Mouse (Mus musculus): ENCODE measurements around the gene Ildr2.

Gene Ildr2

GRCm38 (mm10) chr1:166253898-166254894 lies at the start of gene Ildr2:
Gene Ildr2 (plus strand): TSS chr1:166254139.
- DNase-seq (ENCODE audit: low read depth, low spot score) = no peak

- DNase-seq (ENCODE audit: low read depth, low spot score) = no peak
Observed at GRCm38 (mm10) chr1:166204171-166204570, 49.8 kb upstream of the Ildr2 start.

GRCm38 (mm10) chr1:166205159-166205558 lies 48.8 kb upstream of the Ildr2 start:
- DNase-seq (ENCODE audit: low read depth, low spot score) = no peak

- no peak for DNase-seq (ENCODE audit: low read depth, low spot score)
Observed at GRCm38 (mm10) chr1:166209371-166209770, 44.6 kb upstream of the Ildr2 start.

- DNase-seq (ENCODE audit: low read depth, low spot score) = no peak
Observed at GRCm38 (mm10) chr1:166214181-166214580, 39.8 kb upstream of the Ildr2 start.

GRCm38 (mm10) chr1:166238315-166238969 lies 15.5 kb upstream of the Ildr2 start, which contains the start of gene Mael:
Gene Mael (minus strand): TSS chr1:166238747.
- DNase-seq (ENCODE audit: low read depth, low spot score) = no peak

- DNase-seq (ENCODE audit: low read depth, low spot score) = no peak
Observed at GRCm38 (mm10) chr1:166244285-166244684, 9.7 kb upstream of the Ildr2 start.

GRCm38 (mm10) chr1:166255091-166255490 lies 1.2 kb downstream of the Ildr2 start:
- no peak for DNase-seq (ENCODE audit: low read depth, low spot score)

GRCm38 (mm10) chr1:166255651-166256050 lies 1.7 kb downstream of the Ildr2 start:
- no peak for DNase-seq (ENCODE audit: low read depth, low spot score)

- DNase-seq (ENCODE audit: low read depth, low spot score) = no peak
Observed at GRCm38 (mm10) chr1:166256302-166256701, 2.4 kb downstream of the Ildr2 start.

- no peak for DNase-seq (ENCODE audit: low read depth, low spot score)
Observed at GRCm38 (mm10) chr1:166256898-166257297, 3.0 kb downstream of the Ildr2 start.

- no peak for DNase-seq (ENCODE audit: low read depth, low spot score)
Observed at GRCm38 (mm10) chr1:166259526-166259925, 5.6 kb downstream of the Ildr2 start.

- no peak for DNase-seq (ENCODE audit: low read depth, low spot score)
Observed at GRCm38 (mm10) chr1:166266001-166266705, 12.2 kb downstream of the Ildr2 start.

GRCm38 (mm10) chr1:166266918-166267317 lies 13.0 kb downstream of the Ildr2 start:
- DNase-seq (ENCODE audit: low read depth, low spot score) = no peak

GRCm38 (mm10) chr1:166268218-166268617 lies 14.3 kb downstream of the Ildr2 start:
- no peak for DNase-seq (ENCODE audit: low read depth, low spot score)

- peak; percentile 4 for DNase-seq (ENCODE audit: low read depth, low spot score)
Observed at GRCm38 (mm10) chr1:166278786-166279185, 24.8 kb downstream of the Ildr2 start.

- DNase-seq (ENCODE audit: low read depth, low spot score) = no peak
Observed at GRCm38 (mm10) chr1:166279580-166280206, 25.8 kb downstream of the Ildr2 start.

- DNase-seq (ENCODE audit: low read depth, low spot score) = no peak
Observed at GRCm38 (mm10) chr1:166280566-166280965, 26.6 kb downstream of the Ildr2 start.

GRCm38 (mm10) chr1:166281287-166281686 lies 27.3 kb downstream of the Ildr2 start:
- DNase-seq (ENCODE audit: low read depth, low spot score) = no peak

- DNase-seq (ENCODE audit: low read depth, low spot score) = no peak
Observed at GRCm38 (mm10) chr1:166281836-166282235, 27.9 kb downstream of the Ildr2 start.

GRCm38 (mm10) chr1:166282597-166283210 lies 28.8 kb downstream of the Ildr2 start:
- no peak for DNase-seq (ENCODE audit: low read depth, low spot score)

Measured in CD4-positive helper T cell, adult 2 months (primary cell).